Mouse (Mus musculus) liver, postnatal 0 days (tissue): ENCODE data around the gene Gabbr1.

Experiments used
- CTCF ChIP-seq: sonication (generic); IDR thresholded peaks from 2 replicates; pipeline ENCODE4 v1.5.1; 2016; ENCODE audit warnings: antibody characterized with exemption, low read depth
- EP300 ChIP-seq: IDR thresholded peaks from 2 replicates; pipeline ENCODE4 v1.6.1; 2016; ENCODE audit warnings: antibody characterized with exemption, low read depth, mild to moderate bottlenecking

GRCm38 (mm10) chr17:37063063-37063462, 17.3 kb downstream of the Gabbr1 start:
- TF ChIP-seq CTCF (no peak), EP300 (no peak)
